Mouse (Mus musculus): Measurements from ENCODE around the gene Rab7.

Gene Rab7

DNA sequence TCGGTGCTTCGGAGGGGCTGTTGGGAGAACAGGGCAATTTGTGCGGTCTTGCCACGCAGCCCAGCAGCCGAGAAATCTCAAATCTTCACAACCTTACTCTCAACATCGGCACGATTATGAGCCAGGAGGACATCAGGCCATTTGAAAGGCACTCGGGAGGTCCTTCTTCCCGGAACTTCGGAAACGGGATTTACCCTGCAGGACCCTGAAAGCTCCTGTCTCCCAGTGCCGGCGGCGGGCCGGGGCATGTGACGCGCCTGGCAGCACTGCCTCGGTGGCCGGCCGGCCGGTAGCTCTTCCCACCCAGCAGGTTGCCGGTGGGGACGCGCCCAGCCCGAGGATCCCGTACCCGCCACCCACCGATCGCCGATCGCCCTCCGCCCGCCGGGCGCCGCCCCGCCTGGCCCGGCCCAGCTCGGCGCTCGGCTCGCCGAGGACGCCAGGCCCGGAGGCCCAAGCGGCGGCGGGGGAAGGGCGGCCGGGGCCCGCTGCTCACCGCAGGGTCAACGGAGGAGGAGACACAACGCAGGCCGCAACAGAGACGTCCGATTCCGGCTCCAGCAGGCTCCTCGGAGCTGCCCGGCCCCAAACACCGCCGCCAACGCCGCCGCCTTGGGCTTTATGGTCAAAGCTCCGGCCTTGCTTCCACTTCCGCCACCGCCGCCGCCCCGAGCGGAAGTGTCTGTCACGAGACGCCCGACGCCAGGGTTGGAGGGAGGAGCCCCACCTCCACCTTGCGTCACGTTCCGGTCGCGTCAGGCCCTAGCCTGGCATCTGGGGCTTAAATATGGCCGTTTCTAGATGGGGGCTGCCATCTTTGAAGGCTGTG is at the start of gene Rab7:
Gene Rab7, minus strand, starts transcription at position 694 of the 829 bp plus-strand sequence.
- peak; percentile 85 for DNase-seq (ENCODE audit: low read depth)

DNA sequence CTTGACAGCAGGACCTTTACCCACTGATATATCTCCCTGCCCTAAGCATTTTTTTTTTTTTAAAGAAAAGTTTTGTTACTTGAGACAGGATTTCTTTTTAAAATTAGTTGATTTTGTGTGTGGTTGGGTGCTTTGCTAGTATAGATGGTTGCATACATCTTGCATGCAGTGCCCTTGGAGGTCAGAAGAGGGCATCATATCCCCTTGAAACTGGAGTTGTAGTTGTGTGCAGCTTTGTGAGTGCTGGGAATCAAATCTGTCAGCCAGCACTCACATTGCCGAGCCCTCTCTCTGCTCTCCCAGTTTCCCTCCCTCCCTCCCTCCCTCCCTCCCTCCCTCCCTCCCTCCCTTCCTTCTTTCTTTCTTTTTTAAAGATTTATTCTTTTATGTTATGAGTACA is 43.9 kb upstream of the Rab7 start:
- no peak for DNase-seq (ENCODE audit: low read depth)

DNA sequence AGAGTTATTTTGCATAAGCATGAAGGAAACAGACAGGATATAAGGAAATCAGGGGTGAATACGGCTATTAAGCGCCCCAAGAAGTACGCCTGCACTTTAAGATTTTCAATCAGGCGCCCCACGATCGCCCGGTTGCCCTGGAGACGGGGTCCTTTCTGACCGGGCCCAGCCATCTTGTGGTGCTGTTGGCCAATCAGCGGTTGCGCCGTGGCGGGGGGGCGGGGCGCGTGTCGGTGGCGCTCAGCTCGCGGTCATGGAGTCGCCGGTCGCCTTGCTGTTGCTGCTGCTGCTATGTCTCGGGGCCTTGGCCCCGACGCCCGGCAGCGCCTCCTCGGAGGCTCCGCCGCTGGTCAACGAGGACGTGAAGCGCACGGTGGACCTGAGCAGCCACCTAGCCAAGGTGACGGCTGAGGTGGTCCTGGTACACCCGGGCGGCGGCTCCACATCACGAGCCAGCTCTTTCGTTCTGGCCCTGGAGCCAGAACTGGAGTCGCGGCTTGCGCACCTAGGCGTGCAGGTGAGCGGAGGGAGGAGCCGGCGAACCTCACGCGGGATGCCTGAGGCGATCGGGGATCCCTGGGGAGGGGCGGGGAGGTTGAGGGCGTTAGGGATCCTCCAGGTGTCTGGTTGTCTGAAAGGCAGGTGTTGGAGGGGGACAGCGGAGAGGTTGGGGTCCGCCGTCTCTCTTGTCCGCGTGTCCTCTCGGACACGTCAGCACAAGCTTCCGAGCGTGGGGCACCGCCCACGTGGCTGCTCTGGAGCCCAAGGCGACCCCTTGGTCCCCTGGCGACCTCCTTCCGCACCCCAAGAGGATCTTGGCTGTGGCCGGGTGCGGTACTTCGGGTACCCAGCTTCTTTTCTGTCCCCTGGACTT is 39.4 kb upstream of the Rab7 start, which contains the start of gene Rpn1:
Gene Rpn1, plus strand, starts transcription at position 205 of the 874 bp plus-strand sequence.
- DNase-seq (ENCODE audit: low read depth) = peak; percentile 71

DNA sequence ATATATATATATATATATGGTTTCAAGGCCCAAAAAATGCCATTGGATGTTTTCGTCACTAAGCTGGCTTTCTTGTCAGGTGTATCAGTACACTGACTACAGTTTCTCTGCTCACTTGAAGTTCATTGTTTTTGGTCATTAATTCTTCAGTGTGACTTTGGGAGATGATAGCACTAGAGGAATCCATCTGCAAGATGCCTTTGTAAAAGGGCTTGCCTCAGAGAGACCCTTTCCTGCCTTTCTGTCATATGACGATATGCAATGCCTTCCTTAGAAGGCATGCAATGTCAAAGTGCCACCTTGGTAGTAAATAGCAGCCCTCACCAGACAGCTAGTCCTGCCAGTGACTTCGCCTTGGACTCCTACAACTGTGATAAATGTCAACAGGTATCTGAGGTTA is 38.6 kb upstream of the Rab7 start:
- DNase-seq (ENCODE audit: low read depth) = no peak

DNA sequence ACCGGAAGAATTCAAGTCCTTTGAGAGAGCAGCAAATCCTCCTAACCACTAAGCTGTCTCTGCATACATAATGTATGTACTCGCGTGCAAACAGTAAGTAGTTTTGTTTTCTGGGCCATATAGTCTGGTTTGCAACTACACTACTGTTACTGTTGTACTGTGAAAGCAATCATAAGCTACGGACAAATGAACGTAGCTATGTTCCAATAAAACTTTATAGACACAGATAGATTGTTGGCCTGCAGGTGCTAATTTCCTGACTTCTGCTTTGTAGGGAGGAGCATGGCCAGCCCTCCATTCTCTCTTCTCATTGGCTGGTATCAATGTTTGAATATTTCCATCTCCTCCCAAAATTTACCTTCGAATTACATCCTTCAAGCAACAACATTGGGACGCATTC is 38.0 kb upstream of the Rab7 start:
- no peak for DNase-seq (ENCODE audit: low read depth)

DNA sequence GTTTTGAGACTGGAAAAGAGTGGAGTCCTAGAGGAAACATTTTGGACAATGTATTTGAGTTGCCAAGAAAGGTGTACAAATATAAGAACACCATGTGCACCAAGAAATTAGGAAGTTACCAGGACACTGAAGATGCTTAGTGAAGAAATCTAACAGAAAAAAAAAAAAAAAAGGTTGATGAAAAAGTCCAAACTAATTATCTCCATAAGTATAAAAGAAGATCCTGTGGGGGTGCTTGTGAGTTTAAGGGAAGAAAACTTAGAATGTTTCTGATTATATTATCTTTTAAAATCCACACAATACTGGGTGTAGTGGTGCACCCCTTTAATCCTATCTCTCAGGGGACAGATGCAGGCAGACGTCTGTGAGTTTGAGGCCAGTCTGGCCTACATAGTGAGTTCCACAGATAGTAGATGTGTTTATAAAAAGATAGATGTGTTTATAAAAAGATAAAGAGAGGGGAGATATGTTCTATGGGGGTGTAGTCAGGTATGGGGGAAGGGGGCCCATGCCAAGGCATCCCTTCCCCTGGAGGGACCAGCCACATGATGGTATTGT is 31.0 kb upstream of the Rab7 start:
- no peak for DNase-seq (ENCODE audit: low read depth)

DNA sequence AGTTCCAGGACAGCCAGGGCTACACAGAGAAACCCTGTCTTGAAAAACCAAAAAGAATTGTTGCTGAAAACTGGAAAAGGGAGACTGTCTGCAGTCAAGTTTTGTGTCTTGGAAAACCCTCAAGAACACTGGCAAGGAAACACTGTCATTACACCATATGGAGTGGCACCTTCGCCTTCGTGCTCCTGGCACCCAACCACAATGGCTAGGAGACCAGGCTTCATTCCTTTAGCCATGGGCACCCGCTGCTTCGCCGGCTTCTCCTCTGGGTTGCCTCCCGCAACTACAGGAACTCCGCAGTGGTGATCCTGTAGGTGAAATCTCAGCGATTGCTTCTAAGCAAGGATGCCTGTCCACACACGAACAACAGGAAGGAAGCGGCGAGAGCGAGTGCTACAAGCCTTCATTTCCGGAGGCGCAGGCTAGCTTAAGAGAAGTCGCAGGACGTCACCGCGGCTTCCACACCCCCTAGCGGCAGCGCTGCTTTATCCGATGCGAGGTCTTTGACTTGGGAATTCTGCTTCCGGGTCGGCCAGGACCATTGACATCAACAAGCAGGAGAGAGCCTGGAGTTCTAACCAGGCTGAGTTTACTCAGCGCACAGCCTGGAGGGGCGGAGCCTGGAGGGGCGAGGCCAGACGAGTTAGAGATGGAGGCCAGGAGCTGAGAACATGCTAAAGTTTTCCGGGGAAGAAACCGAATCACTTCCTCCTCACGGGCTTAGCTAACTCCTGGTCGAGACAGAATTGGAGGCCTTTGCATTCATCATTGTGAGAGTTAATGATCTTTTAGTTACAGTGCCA is 29.9 kb upstream of the Rab7 start:
- DNase-seq (ENCODE audit: low read depth) = peak; percentile 96

DNA sequence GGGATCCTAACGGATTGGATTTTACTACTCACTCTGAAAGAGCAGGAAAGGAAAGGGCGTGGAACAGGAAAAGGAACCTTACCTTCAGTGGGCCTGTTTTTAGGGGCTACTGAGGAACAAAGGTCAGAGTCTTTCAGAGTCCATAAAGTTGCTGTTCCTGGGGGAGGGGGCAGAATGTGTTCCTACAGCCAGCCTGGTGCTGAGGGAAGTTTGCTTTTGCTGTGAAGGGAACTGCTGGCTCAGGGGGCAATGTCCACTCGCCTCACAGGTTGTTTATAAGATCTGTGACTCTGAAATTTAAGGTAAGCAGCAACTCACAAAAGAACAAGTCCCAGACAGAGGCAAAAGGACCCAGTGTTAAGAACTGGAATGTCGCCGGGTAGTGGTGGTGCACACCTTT is 26.1 kb upstream of the Rab7 start:
- DNase-seq (ENCODE audit: low read depth) = no peak

DNA sequence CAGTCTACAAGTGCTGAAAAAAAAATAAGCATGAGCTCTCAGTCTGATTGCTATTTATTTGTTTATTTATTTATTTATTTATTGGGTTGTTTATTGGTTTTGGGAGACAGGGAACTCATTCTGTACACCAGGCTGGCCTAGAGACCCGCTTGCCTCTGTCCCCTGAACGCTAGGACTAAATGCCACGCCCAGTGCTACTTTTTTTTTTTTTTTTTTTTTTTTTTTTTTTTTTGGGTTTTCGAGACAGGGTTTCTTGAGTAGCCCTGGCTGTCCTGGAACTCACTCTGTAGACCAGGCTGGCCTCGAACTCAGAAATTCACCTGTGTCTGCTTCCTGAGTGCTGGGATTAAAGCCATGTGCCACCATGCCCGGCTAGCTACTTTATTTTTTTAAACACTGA is 25.4 kb upstream of the Rab7 start:
- no peak for DNase-seq (ENCODE audit: low read depth)

DNA sequence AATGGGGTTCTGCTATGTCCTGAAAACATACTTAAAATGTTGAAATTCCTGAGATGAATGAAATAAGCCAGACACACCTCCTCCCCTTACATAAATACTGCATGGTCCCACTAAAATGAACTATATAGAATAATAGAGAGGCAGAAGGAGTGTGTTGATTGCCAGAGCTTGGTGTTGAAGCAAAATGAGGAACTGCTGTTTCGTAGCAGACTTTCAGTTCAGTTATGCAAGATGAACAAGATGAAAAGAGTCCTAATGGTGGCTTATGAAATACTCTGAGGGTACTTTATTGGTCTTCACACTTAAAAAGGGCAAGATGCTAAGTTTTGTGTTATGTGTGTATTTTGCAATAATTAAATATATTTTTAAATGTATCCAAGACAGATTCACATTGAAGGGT is 23.7 kb upstream of the Rab7 start:
- no peak for DNase-seq (ENCODE audit: low read depth)

DNA sequence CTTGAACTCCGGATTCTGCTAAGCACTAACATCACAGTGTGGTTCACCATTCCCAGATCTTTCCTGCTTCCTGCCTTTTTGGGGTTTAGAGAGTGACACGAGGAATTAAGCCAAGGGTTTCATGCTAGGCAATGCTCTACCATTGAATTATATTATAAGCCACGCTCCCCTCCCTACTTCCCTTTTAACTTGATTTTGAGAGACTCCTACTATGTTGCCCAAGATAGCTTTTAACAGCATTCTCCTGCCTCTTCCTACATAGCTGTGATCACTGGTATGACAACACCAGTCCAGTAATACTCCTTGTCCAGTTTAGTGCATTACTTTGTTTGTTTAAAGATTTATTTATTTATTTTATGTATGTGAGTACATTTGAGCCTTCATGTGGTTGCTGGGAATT is 22.7 kb upstream of the Rab7 start:
- no peak for DNase-seq (ENCODE audit: low read depth)

DNA sequence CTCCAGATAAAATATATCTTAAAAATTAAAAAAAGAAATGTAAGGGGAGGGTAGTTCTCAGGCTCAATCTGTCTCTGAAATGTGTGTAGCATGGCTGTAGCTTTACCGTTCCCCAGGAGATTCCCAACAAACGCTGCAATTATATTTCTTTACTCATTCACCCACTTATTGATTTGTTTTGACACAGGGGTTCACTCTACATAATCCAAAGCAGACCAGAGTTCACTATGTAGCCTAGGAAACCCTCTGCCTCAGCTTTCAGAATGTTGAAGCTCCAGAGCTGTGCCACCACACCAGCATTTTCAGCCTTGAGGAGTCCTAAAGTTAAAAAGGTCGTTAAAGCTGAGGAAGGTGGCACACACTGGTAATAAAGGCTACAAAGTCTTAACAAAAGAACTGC is 20.9 kb upstream of the Rab7 start:
- DNase-seq (ENCODE audit: low read depth) = no peak

DNA sequence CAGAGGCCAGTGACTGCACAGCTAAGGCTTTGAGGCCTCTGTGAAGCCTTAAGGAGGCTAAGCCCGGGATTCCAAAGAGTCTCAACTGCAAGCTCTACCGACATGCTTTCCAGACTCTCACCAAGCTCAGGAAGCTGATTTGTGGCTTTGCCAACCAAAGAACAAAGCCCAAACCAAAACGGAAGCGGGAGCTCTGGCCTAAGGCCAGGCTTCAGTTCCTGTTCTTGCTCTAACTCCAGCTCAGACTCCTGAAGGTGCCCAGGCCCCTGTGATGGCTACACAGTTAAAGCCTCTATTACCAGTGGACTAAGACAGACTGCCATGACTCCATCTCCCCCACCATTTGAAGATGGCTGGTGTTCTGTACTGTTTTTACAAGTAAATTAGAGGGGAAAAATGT is 20.0 kb upstream of the Rab7 start:
- no peak for DNase-seq (ENCODE audit: low read depth)

DNA sequence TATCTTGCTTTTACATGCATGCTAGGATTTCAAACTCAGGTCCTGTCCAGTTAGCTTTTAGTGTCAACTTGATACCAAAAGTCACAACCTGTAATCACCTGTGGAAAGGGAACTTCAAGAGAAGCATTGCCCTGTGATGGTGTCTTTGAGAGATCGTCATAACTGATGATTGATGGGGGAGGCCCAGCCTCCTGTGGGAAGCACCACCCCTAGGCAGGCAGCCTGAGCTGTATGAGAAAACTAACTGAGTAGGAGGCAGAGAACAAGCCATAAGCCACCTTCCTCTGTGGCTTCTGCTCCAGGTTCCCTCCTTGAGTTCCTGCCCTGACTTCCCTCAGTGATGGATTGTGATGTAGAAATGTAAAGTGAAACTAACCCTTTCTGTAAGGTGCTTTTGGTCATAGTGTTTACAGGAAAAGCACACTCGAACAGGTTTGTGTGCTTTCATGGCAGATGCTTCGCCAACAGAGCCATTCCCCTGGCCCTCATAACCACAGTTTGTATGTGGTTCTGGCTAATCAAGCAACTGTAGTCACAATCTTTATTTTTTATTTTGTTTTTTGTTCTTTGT is 19.1 kb upstream of the Rab7 start:
- no peak for DNase-seq (ENCODE audit: low read depth)

DNA sequence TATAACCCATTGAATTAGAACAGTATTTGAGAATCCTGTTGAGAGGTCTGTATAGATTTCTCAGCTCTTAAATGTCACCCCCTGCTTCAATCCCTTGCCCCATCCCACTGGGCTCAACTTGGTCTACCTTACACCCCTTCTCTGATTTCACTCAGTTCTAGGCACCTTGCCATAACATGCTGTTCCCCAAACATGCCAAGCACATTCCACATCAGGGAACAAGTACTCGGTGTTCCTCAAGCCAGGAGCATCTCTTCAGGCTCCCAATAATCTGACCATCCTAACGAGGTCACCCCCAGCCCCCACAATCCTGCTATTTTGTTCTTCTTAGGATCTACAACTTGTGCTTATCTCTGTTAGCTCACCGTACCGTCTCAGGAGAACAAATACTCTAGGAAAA is 17.3 kb upstream of the Rab7 start:
- DNase-seq (ENCODE audit: low read depth) = no peak

DNA sequence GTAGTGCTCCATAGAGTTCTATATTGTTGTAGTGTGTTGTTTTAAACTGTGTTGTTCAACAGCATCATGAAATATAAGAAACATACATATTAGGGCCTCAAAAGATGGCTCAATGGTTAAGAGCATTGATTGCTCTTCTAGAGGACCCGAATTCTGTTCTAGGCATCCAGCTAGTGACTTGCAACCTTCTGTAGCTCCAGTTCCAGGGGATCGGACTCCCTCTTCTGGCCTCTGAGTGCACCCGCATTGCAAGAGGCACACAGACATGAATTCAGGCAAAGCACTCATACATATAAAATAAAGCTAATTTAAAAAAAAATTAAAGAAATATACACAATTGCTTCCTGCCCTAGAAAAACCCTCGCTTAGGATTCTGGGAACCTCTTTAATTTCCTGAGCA is 16.3 kb upstream of the Rab7 start:
- no peak for DNase-seq (ENCODE audit: low read depth)

DNA sequence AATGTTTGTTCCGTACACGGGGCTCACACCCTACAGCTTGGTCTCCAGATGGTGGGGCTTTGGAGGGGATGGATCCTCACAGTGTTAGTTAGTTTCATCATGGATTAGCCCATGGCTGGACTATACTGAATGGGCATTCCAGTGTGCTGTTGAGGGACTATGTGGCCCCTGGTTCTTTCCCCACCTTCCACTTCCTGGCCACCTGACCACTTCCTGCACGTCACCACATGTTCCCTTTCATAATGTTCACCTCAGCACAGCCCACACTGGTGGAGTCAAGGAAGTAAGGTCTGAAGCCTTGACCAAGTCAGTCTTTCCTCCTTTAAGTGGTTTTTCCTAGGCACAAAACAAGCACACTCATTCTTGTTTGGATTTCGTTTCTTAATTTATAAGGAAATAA is 15.5 kb upstream of the Rab7 start:
- no peak for DNase-seq (ENCODE audit: low read depth)

DNA sequence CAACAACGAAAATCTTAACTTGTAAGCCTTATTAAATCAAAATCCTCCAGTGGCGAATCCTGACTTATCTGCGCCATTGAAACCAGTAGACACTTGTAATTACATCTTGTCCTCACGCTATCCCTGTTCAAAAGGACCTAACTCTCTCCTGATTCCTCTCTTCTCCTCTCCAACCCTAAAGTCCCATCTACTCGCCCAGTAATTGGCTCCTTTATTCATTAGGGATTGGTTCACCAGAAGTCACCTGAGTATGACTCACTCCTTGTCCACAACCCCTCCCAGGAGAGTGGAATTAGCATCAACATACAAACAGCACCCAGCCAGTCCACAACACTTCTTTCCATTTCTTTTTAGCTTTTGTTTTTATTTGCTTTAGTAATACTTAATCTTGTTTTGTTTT is 14.8 kb upstream of the Rab7 start:
- no peak for DNase-seq (ENCODE audit: low read depth)

DNA sequence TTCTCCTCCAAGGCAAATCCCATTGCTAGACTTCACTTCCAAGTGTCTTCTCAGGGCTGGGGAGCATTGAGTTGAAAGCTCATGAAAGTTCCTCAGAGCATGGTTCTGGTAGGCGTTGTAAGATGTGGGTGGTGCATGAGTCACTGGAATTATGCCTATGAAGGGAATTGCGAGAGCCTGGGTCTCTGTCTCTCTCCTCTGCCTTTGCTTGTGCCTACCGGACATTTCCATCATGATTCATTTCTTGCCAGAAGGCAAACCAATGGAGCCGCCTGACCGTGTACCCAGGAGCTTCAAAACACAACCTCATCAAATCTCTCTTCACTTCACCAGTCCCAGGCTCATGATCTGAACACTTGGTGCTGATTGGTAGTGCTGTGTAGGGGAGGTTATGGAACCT is 11.8 kb upstream of the Rab7 start:
- no peak for DNase-seq (ENCODE audit: low read depth)

DNA sequence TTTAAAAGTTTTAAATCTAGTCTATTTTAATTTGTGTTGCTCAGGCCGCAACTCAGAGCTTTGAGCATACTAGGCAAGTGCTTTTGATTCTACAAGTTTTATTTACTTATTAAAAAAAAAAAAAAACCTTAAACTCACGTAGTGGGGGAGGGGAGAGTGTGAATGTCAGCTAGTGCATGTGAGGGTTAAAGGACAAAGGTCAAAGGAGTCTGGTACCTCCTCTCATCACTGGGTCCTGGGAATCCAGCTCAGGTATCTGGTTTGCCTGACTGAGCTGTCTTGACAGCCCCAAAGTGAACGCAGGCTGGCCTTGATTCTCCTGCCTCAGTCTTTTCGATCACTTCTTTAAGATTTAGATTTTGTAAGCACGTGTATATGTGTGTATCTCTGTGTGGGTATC is 10.6 kb upstream of the Rab7 start:
- DNase-seq (ENCODE audit: low read depth) = no peak

DNA sequence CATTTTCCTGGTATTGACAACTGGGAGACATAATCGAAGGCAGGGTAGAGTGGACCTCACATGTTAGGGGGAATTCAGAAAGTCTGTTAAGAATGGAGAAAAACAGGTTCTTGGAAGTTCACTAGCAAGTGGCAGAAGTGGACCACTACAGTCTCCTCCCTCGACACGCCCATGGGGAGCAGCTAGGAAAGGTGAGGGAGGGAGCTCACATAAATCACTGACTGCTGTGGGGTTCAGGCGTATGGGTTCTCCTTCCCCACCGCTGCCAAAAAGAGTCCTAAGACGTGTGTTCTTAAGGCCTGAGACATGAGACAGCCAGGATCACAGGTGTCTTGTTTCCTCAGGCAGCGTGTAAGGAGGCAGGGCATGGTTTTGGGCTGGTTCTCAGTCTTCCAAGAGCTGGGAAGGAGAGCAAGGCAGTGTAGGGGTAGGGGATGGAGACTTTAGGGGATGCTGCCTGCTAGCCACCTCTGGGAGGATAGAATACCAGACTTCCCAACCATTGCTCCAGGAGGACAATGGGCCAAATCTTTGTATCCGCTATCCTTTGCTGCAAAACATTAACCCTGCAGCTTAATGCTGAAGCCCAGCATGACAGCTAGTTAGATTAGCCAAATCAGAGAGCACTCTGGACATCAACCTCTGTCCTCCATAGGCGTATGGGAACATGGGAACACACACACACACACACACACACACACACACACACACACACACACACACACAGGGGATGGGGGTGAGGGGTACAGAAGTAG is 9.2 kb upstream of the Rab7 start:
- DNase-seq (ENCODE audit: low read depth) = no peak

Measured in fibroblast of lung, adult 2 months (primary cell).